Mouse (Mus musculus) spleen, adult 2 months (tissue): Measurements from ENCODE around the gene Ell.

Experiments used
- CTCF ChIP-seq: fragments of 200-500 bp; IDR thresholded peaks from 2 replicates; pipeline ENCODE4 v1.5.1; 2011; ENCODE audit warnings: mild to moderate bottlenecking, inconsistent platforms; ENCODE audit not compliant: insufficient read depth, insufficient read length, insufficient replicate concordance; ENCODE audit errors: extremely low read depth
- POLR2A ChIP-seq: fragments of 200-500 bp; IDR thresholded peaks from 2 replicates; pipeline ENCODE4 v1.6.1; 2011; ENCODE audit warnings: low read depth, low read length, inconsistent platforms

GRCm38 (mm10) chr8:70538024-70538579 lies 1.2 kb upstream of the Ell start:
- TF ChIP-seq CTCF (no peak), POLR2A (no peak)
